Mouse (Mus musculus) lung, postnatal 0 days (tissue): ENCODE measurements at regions not wholly inside any gene's neighbourhood (a gene's known extent, or its start where the extent isn't known, plus 50 kb on each side); places are given as distances from the start of the nearest gene placed in this dataset.

Experiments
- ATAC-seq: fragments of 200-750 bp; cut with Nextera tagmentation; 2 replicates; pipeline ENCODE4 v1.8.0; 2017; ENCODE audit warnings: moderate library complexity
- DNase-seq: peaks from one replicate; pipeline ENCODE4 v3.0.0-alpha.2; 2016; ENCODE audit warnings: low spot score
- H3K27ac ChIP-seq: fragments of 300-500 bp; sonication (generic); 2 replicates; pipeline ENCODE4 v1.5.1; 2014; ENCODE audit warnings: antibody characterized with exemption, mild to moderate bottlenecking, low read length, mixed read lengths
- H3K27me3 ChIP-seq: fragments of 300-500 bp; sonication (generic); replicated peaks from 2 replicates; pipeline ENCODE4 v1.6.1; 2014; ENCODE audit warnings: low read length, mixed read lengths; ENCODE audit not compliant: insufficient read depth
- H3K36me3 ChIP-seq: fragments of 300-500 bp; sonication (generic); 2 replicates; pipeline ENCODE4 v1.6.1; 2014; ENCODE audit warnings: low read length, mixed read lengths; ENCODE audit not compliant: insufficient read depth
- H3K4me1 ChIP-seq: fragments of 300-500 bp; sonication (generic); 2 replicates; pipeline ENCODE4 v1.6.1; 2014; ENCODE audit warnings: antibody characterized with exemption, low read depth, low read length, mixed read lengths; ENCODE audit not compliant: insufficient read depth
- H3K4me2 ChIP-seq: fragments of 300-500 bp; sonication (generic); replicated peaks from 2 replicates; pipeline ENCODE4 v1.6.1; 2014; ENCODE audit warnings: low read depth, mild to moderate bottlenecking, low read length, moderate library complexity, mixed read lengths
- H3K4me3 ChIP-seq: fragments of 300-500 bp; sonication (generic); 2 replicates; pipeline ENCODE4 v1.5.1; 2014; ENCODE audit warnings: low read depth, low read length
- H3K9ac ChIP-seq: fragments of 300-500 bp; sonication (generic); replicated peaks from 2 replicates; pipeline ENCODE4 v1.6.1; 2014; ENCODE audit warnings: low read depth, mild to moderate bottlenecking
- H3K9me3 ChIP-seq: fragments of 300-500 bp; sonication (generic); 2 replicates; pipeline ENCODE4 v1.6.1; 2016; ENCODE audit warnings: low read length, mixed read lengths
- CTCF ChIP-seq: IDR thresholded peaks from 2 replicates; pipeline ENCODE4 v1.5.1; 2016; ENCODE audit warnings: antibody characterized with exemption, mild to moderate bottlenecking
- EP300 ChIP-seq: IDR thresholded peaks from 2 replicates; pipeline ENCODE4 v1.6.1; 2016; ENCODE audit warnings: antibody characterized with exemption, mild to moderate bottlenecking, control low read depth
- WGBS: fragments of 180-500 bp; shearing (Covaris S2); extraction: QIAGEN DNeasy Blood & Tissue Kit; methylation state at CpG from one replicate; pipeline ENCODE4 v1.1.7; 2014; 5-methylcytosine and 5-hydroxymethylcytosine counted together

GRCm38 (mm10) chr12:29167922-29168321 lies 360.3 kb upstream of the Myt1l start:
- ATAC-seq, result no peak
- WGBS, result 71% methylated on average over 6 of the region's 6 CpGs
- DNase-seq, result no peak
- H3K27ac ChIP-seq, result no peak overlapping the region
- TF ChIP-seq CTCF (no peak), EP300 (no peak)
- no peaks in the 10 kb centered on the region for H3K27me3 ChIP-seq
- H3K4me1 ChIP-seq, result no peaks in the 10 kb centered on the region
- no peaks in the 10 kb centered on the region for H3K9me3 ChIP-seq
- no peaks in the 10 kb centered on the region for H3K36me3 ChIP-seq
- H3K4me3 ChIP-seq, result no peak overlapping the region
- H3K9ac ChIP-seq, result no peak overlapping the region
- no peak overlapping the region for H3K4me2 ChIP-seq

GRCm38 (mm10) chr12:29175698-29176440 lies 352.3 kb upstream of the Myt1l start:
- H3K4me3 ChIP-seq, result no peak overlapping the region
- H3K4me1 ChIP-seq, result no peaks in the 10 kb centered on the region
- TF ChIP-seq EP300 (no peak), CTCF (no peak)
- ATAC-seq (no peak), DNase-seq (no peak)
- no peak overlapping the region for H3K9ac ChIP-seq
- H3K36me3 ChIP-seq, result no peaks in the 10 kb centered on the region
- no peaks in the 10 kb centered on the region for H3K9me3 ChIP-seq
- H3K27ac ChIP-seq, result no peak overlapping the region
- no peak overlapping the region for H3K4me2 ChIP-seq
- H3K27me3 ChIP-seq, result no peaks in the 10 kb centered on the region
- 61% methylated on average over 10 of the region's 10 CpGs for WGBS

GRCm38 (mm10) chr12:29177145-29177544 lies 351.0 kb upstream of the Myt1l start:
- DNase-seq (no peak), ATAC-seq (no peak)
- TF ChIP-seq CTCF (no peak), EP300 (no peak)
- no peak overlapping the region for H3K27ac ChIP-seq
- 80% methylated on average over 12 of the region's 12 CpGs for WGBS
- H3K27me3 ChIP-seq, result no peaks in the 10 kb centered on the region
- H3K4me1 ChIP-seq, result no peaks in the 10 kb centered on the region
- H3K4me2 ChIP-seq, result no peak overlapping the region
- H3K9me3 ChIP-seq, result no peaks in the 10 kb centered on the region
- H3K9ac ChIP-seq, result no peak overlapping the region
- H3K36me3 ChIP-seq, result no peaks in the 10 kb centered on the region
- no peak overlapping the region for H3K4me3 ChIP-seq

- Histone ChIP-seq H3K4me1 (no peaks in the 10 kb centered on the region), H3K27me3 (no peaks in the 10 kb centered on the region), H3K36me3 (no peaks in the 10 kb centered on the region), H3K4me3 (no peak overlapping the region), H3K9me3 (no peaks in the 10 kb centered on the region), H3K9ac (no peak overlapping the region), H3K4me2 (no peak overlapping the region), H3K27ac (no peak overlapping the region)
- DNase-seq, result no peak
- 55% methylated on average over 14 of the region's 14 CpGs for WGBS
- no peak for ATAC-seq
- no peak for TF ChIP-seq CTCF
- no peak for TF ChIP-seq EP300
Measured at GRCm38 (mm10) chr12:29178168-29178895, 349.9 kb upstream of the Myt1l start.

GRCm38 (mm10) chr12:29179405-29179804 lies 348.8 kb upstream of the Myt1l start:
- Histone ChIP-seq H3K9ac (no peak overlapping the region), H3K4me3 (no peak overlapping the region), H3K36me3 (no peaks in the 10 kb centered on the region), H3K4me1 (no peaks in the 10 kb centered on the region), H3K27me3 (no peaks in the 10 kb centered on the region), H3K27ac (no peak overlapping the region), H3K9me3 (no peaks in the 10 kb centered on the region), H3K4me2 (no peak overlapping the region)
- DNase-seq, result no peak
- no peak for ATAC-seq
- WGBS, result 70% methylated on average over 2 of the region's 2 CpGs
- TF ChIP-seq EP300 (no peak), CTCF (no peak)

GRCm38 (mm10) chr12:29180576-29180975 lies 347.6 kb upstream of the Myt1l start:
- TF ChIP-seq CTCF, result no peak
- no peak for TF ChIP-seq EP300
- H3K4me1 ChIP-seq, result no peaks in the 10 kb centered on the region
- H3K9ac ChIP-seq, result no peak overlapping the region
- WGBS, result 88% methylated on average over 1 of the region's 1 CpGs
- no peaks in the 10 kb centered on the region for H3K9me3 ChIP-seq
- ATAC-seq (no peak), DNase-seq (no peak)
- no peak overlapping the region for H3K4me2 ChIP-seq
- H3K27me3 ChIP-seq, result no peaks in the 10 kb centered on the region
- H3K27ac ChIP-seq, result no peak overlapping the region
- no peaks in the 10 kb centered on the region for H3K36me3 ChIP-seq
- no peak overlapping the region for H3K4me3 ChIP-seq
